Mouse (Mus musculus): ENCODE results near the gene Trip10. TPM values are rescaled to one million over a fixed set of nuclear protein-coding genes. Genes with fewer than 3 reads are reported as not detected.

Gene Trip10
- total and polyA plus RNA-seq, 2 experiments from 2014 or later: 3.2 to 6.0 TPM

GRCm38 (mm10) chr17:57218335-57218900 is 30.8 kb upstream of the Trip10 start:
- no peaks in the 10 kb centered on the region for H3K27me3 ChIP-seq (ENCODE audit: insufficient read depth, low read length)
- no peak overlapping the region for H3K9ac ChIP-seq
- H3K9me3 ChIP-seq (ENCODE audit: low read length): no peaks in the 10 kb centered on the region
- no peak overlapping the region for H3K4me2 ChIP-seq (ENCODE audit: low read depth)
- ATAC-seq: no peak
- no peaks in the 10 kb centered on the region for H3K4me1 ChIP-seq (ENCODE audit: insufficient read depth)
- TF ChIP-seq CTCF (IDR thresholded peaks at IDR 0.05; ENCODE audit: low read depth): no peak
- 79% methylated on average over 12 of the region's 12 CpGs for WGBS
- DNase-seq: no peak
- no peaks in the 10 kb centered on the region for H3K36me3 ChIP-seq (ENCODE audit: insufficient read depth)
- H3K4me3 ChIP-seq (ENCODE audit: low read depth, low read length): no peak overlapping the region
- no peak overlapping the region for H3K27ac ChIP-seq (ENCODE audit: low read depth, low read length)

- TF ChIP-seq CTCF (IDR thresholded peaks at IDR 0.05; ENCODE audit: low read depth): peak; percentile 82
- no peak overlapping the region for H3K9ac ChIP-seq
- no peak overlapping the region for H3K4me3 ChIP-seq (ENCODE audit: low read depth, low read length)
- no peaks in the 10 kb centered on the region for H3K9me3 ChIP-seq (ENCODE audit: low read length)
- no peaks in the 10 kb centered on the region for H3K27me3 ChIP-seq (ENCODE audit: insufficient read depth, low read length)
- 20% methylated on average over 11 of the region's 11 CpGs for WGBS
- H3K4me2 ChIP-seq (ENCODE audit: low read depth): no peak overlapping the region
- no peaks in the 10 kb centered on the region for H3K4me1 ChIP-seq (ENCODE audit: insufficient read depth)
- no peak overlapping the region for H3K27ac ChIP-seq (ENCODE audit: low read depth, low read length)
- ATAC-seq: peak; percentile 65
- H3K36me3 ChIP-seq (ENCODE audit: insufficient read depth): no peaks in the 10 kb centered on the region
- peak; percentile 61 for DNase-seq
Measured at GRCm38 (mm10) chr17:57219167-57219883, 29.9 kb upstream of the Trip10 start.

GRCm38 (mm10) chr17:57219884-57220207 is 29.4 kb upstream of the Trip10 start:
- H3K9ac ChIP-seq: no peak overlapping the region
- DNase-seq (no peak), ATAC-seq (no peak)
- no peak overlapping the region for H3K4me2 ChIP-seq (ENCODE audit: low read depth)
- no peaks in the 10 kb centered on the region for H3K4me1 ChIP-seq (ENCODE audit: insufficient read depth)
- TF ChIP-seq CTCF (IDR thresholded peaks at IDR 0.05; ENCODE audit: low read depth): peak; percentile 43; the same call in 1 of the 2 replicates
- H3K4me3 ChIP-seq (ENCODE audit: low read depth, low read length): no peak overlapping the region
- no peaks in the 10 kb centered on the region for H3K36me3 ChIP-seq (ENCODE audit: insufficient read depth)
- no peaks in the 10 kb centered on the region for H3K27me3 ChIP-seq (ENCODE audit: insufficient read depth, low read length)
- H3K9me3 ChIP-seq (ENCODE audit: low read length): no peaks in the 10 kb centered on the region
- 14% methylated on average over 3 of the region's 3 CpGs for WGBS
- no peak overlapping the region for H3K27ac ChIP-seq (ENCODE audit: low read depth, low read length)

- no peak for ATAC-seq
- H3K27me3 ChIP-seq (ENCODE audit: insufficient read depth, low read length): no peaks in the 10 kb centered on the region
- DNase-seq: no peak
- no peak overlapping the region for H3K4me2 ChIP-seq (ENCODE audit: low read depth)
- no peak overlapping the region for H3K9ac ChIP-seq
- no peak for TF ChIP-seq CTCF (IDR thresholded peaks at IDR 0.05; ENCODE audit: low read depth)
- H3K4me3 ChIP-seq (ENCODE audit: low read depth, low read length): no peak overlapping the region
- WGBS: 78% methylated on average over 4 of the region's 4 CpGs
- H3K36me3 ChIP-seq (ENCODE audit: insufficient read depth): no peaks in the 10 kb centered on the region
- H3K9me3 ChIP-seq (ENCODE audit: low read length): no peaks in the 10 kb centered on the region
- H3K4me1 ChIP-seq (ENCODE audit: insufficient read depth): no peaks in the 10 kb centered on the region
- no peak overlapping the region for H3K27ac ChIP-seq (ENCODE audit: low read depth, low read length)
Measured at GRCm38 (mm10) chr17:57221911-57222310, 27.3 kb upstream of the Trip10 start.

GRCm38 (mm10) chr17:57223313-57223712 is 25.9 kb upstream of the Trip10 start:
- H3K4me3 ChIP-seq (ENCODE audit: low read depth, low read length): no peak overlapping the region
- TF ChIP-seq CTCF (IDR thresholded peaks at IDR 0.05; ENCODE audit: low read depth): no peak
- H3K9me3 ChIP-seq (ENCODE audit: low read length): no peaks in the 10 kb centered on the region
- no peaks in the 10 kb centered on the region for H3K36me3 ChIP-seq (ENCODE audit: insufficient read depth)
- no peaks in the 10 kb centered on the region for H3K4me1 ChIP-seq (ENCODE audit: insufficient read depth)
- no peaks in the 10 kb centered on the region for H3K27me3 ChIP-seq (ENCODE audit: insufficient read depth, low read length)
- no peak for ATAC-seq
- H3K27ac ChIP-seq (ENCODE audit: low read depth, low read length): no peak overlapping the region
- 82% methylated on average over 9 of the region's 9 CpGs for WGBS
- no peak for DNase-seq
- no peak overlapping the region for H3K9ac ChIP-seq
- no peak overlapping the region for H3K4me2 ChIP-seq (ENCODE audit: low read depth)

GRCm38 (mm10) chr17:57227468-57227867 is 21.8 kb upstream of the Trip10 start:
- Histone ChIP-seq H3K27me3 (ENCODE audit: insufficient read depth, low read length) (no peaks in the 10 kb centered on the region), H3K9ac (no peak overlapping the region), H3K36me3 (ENCODE audit: insufficient read depth) (no peaks in the 10 kb centered on the region), H3K9me3 (ENCODE audit: low read length) (no peaks in the 10 kb centered on the region), H3K4me3 (ENCODE audit: low read depth, low read length) (no peak overlapping the region), H3K4me1 (ENCODE audit: insufficient read depth) (no peaks in the 10 kb centered on the region), H3K27ac (ENCODE audit: low read depth, low read length) (no peak overlapping the region), H3K4me2 (ENCODE audit: low read depth) (no peak overlapping the region)
- DNase-seq (no peak), ATAC-seq (no peak)
- no peak for TF ChIP-seq CTCF (IDR thresholded peaks at IDR 0.05; ENCODE audit: low read depth)
- WGBS: 95% methylated on average over 2 of the region's 2 CpGs

- 79% methylated on average over 3 of the region's 3 CpGs for WGBS
- no peak for TF ChIP-seq CTCF (IDR thresholded peaks at IDR 0.05; ENCODE audit: low read depth)
- Histone ChIP-seq H3K27me3 (ENCODE audit: insufficient read depth, low read length) (no peaks in the 10 kb centered on the region), H3K36me3 (ENCODE audit: insufficient read depth) (no peaks in the 10 kb centered on the region), H3K4me3 (ENCODE audit: low read depth, low read length) (no peak within 1 kb of the TSS), H3K4me1 (ENCODE audit: insufficient read depth) (no peaks in the 10 kb centered on the region), H3K9ac (no peak within 1 kb of the TSS), H3K27ac (ENCODE audit: low read depth, low read length) (no peak within 1 kb of the TSS), H3K9me3 (ENCODE audit: low read length) (no peaks in the 10 kb centered on the region), H3K4me2 (ENCODE audit: low read depth) (no peak within 1 kb of the TSS)
- ATAC-seq: no peak
- no peak for DNase-seq
Measured at GRCm38 (mm10) chr17:57228014-57228413, 21.2 kb upstream of the Trip10 start, which contains the start of gene C3. C3 (minus strand) TSS chr17:57228136.

Measured in forebrain, postnatal 0 days (tissue).